Comparison of ENCODE assay signal across 8 mouse cellular contexts in genomic region chr2:105799840-105800239, GRCm38 (mm10).
DNase-seq lines count a peak whose midpoint lies in the region; ATAC-seq and TF ChIP-seq lines count a peak whose summit lies in the region.
"Had no signal": no experiment of that assay in that cellular context is flagged by ENCODE, and none has a peak within 500 bp of the region (broad histone marks: within the 10 kb centered on the region; RNA-seq: fewer than 3 reads in every experiment).

No protein-coding gene starts in this region.

- no peaks in the 10 kb centered on the region for H3K36me3 ChIP-seq in ES-Bruce4 (ENCODE audit: control insufficient read depth, insufficient read depth, low read length, poor library complexity, severe bottlenecking)
- H3K36me3 ChIP-seq: hindbrain, embryonic 12.5 days had no signal

- no peak for TF ChIP-seq POLR2A in ES-Bruce4 (IDR thresholded peaks at IDR 0.05; ENCODE audit: insufficient read depth, low read length)

- H3K9ac ChIP-seq in ES-Bruce4 (ENCODE audit: low read depth, poor library complexity, severe bottlenecking), result no peak overlapping the region
- H3K9ac ChIP-seq: hindbrain, embryonic 12.5 days had no signal

- no peak overlapping the region for H3K27ac ChIP-seq in ES-Bruce4 (ENCODE audit: insufficient read depth, low read length)
- H3K27ac ChIP-seq: hindbrain, embryonic 12.5 days had no signal

- no peaks in the 10 kb centered on the region for H3K9me3 ChIP-seq in ES-Bruce4 (replicated peaks; ENCODE audit: control insufficient read depth, insufficient read depth, low read length, poor library complexity, severe bottlenecking)
- H3K9me3 ChIP-seq: hindbrain, embryonic 12.5 days had no signal

- H3K27me3 ChIP-seq in ES-Bruce4 (ENCODE audit: control insufficient read depth, insufficient read depth, low read length, poor library complexity, severe bottlenecking), result no peaks in the 10 kb centered on the region
- H3K27me3 ChIP-seq: hindbrain, embryonic 12.5 days had no signal

- peak; percentile 57 for TF ChIP-seq CTCF in ES-Bruce4 (IDR thresholded peaks at IDR 0.05; ENCODE audit: low read depth, low read length)

- TF ChIP-seq EP300 in ES-Bruce4 (IDR thresholded peaks at IDR 0.05; ENCODE audit: insufficient read depth, low read depth, low read length), result no peak

- peak; percentile 13 to 36 for DNase-seq in layer of hippocampus, postnatal 14 days (ENCODE audit: low spot score in 2 of 2)
- DNase-seq in layer of hippocampus, postnatal 36 days, result no peak
- peak; percentile 12 for DNase-seq in adipocyte (ENCODE audit: low spot score)
- no peak for DNase-seq in right cerebral cortex, adult 18-20 months
- no peak for DNase-seq in adrenal gland, adult 8-10 months

- no peaks in the 10 kb centered on the region for H3K4me1 ChIP-seq in ES-Bruce4 (ENCODE audit: control insufficient read depth, insufficient read depth, low read length)
- H3K4me1 ChIP-seq: hindbrain, embryonic 12.5 days had no signal

- H3K4me3 ChIP-seq in ES-Bruce4 (ENCODE audit: low read depth, low read length), result no peak overlapping the region
- H3K4me3 ChIP-seq: hindbrain, embryonic 12.5 days had no signal

- ATAC-seq in granulocyte monocyte progenitor cell, adult 5-6 weeks (replicated peaks; ENCODE audit: poor library complexity, severe bottlenecking), result 0 out of 2 replicates have a peak, but pooled peaks have one; percentile 37

Comparison
In these comparisons a context has a peak if more than half of its experiments do, and no peak if none do; other contexts are left out.
1. DNase-seq: peak in layer of hippocampus, postnatal 14 days (2 of 2) and adipocyte (single experiment); none in layer of hippocampus, postnatal 36 days (0 of 2), right cerebral cortex, adult 18-20 months (single experiment) and adrenal gland, adult 8-10 months (single experiment).